Mouse (Mus musculus): ENCODE measurements around the gene Asxl1. TPM values are rescaled to one million over a fixed set of nuclear protein-coding genes. Genes with fewer than 3 reads are reported as not detected.
"Not testable (repeated sequence)": the region's sequence is repeated elsewhere in the genome, so short reads cannot be mapped to it uniquely, and the experiment has no call there.

Gene Asxl1
- total RNA-seq, 1 experiment from 2014 or later: 38.4 TPM

GRCm38 (mm10) chr2:153345071-153345453 is 567 bp upstream of the Asxl1 start:
- no peak for DNase-seq

GRCm38 (mm10) chr2:153346221-153347182 is 873 bp downstream of the Asxl1 start:
- DNase-seq: peak; percentile 76

GRCm38 (mm10) chr2:153347183-153347781 is 1.7 kb downstream of the Asxl1 start:
- no peak for DNase-seq

- DNase-seq: no peak
These were observed 2.6 kb downstream of the Asxl1 start for GRCm38 (mm10) chr2:153348100-153348831.

- DNase-seq: no peak
These were observed 5.0 kb downstream of the Asxl1 start for GRCm38 (mm10) chr2:153350552-153351181.

- DNase-seq: no peak
These were observed 9.0 kb downstream of the Asxl1 start for GRCm38 (mm10) chr2:153354648-153355047.

GRCm38 (mm10) chr2:153356784-153357183 is 11.2 kb downstream of the Asxl1 start:
- no peak for DNase-seq

GRCm38 (mm10) chr2:153361101-153361710 is 15.6 kb downstream of the Asxl1 start:
- no peak for DNase-seq

- not testable (repeated sequence) for DNase-seq
These were observed 18.9 kb downstream of the Asxl1 start for GRCm38 (mm10) chr2:153364531-153364930.

GRCm38 (mm10) chr2:153370871-153371270 is 25.2 kb downstream of the Asxl1 start:
- DNase-seq: no peak

GRCm38 (mm10) chr2:153375380-153375779 is 29.8 kb downstream of the Asxl1 start:
- DNase-seq: peak; percentile 3

GRCm38 (mm10) chr2:153380479-153380878 is 34.9 kb downstream of the Asxl1 start:
- no peak for DNase-seq

GRCm38 (mm10) chr2:153389831-153390230 is 44.2 kb downstream of the Asxl1 start:
- no peak for DNase-seq

- no peak for DNase-seq
These were observed 47.4 kb downstream of the Asxl1 start for GRCm38 (mm10) chr2:153393045-153393444.

- no peak for DNase-seq
These were observed 52.3 kb downstream of the Asxl1 start for GRCm38 (mm10) chr2:153397790-153398515.

- no peak for DNase-seq
These were observed 53.5 kb downstream of the Asxl1 start for GRCm38 (mm10) chr2:153399166-153399565.

GRCm38 (mm10) chr2:153404062-153404461 is 58.4 kb downstream of the Asxl1 start:
- no peak for DNase-seq

- no peak for DNase-seq
These were observed 59.3 kb downstream of the Asxl1 start for GRCm38 (mm10) chr2:153404882-153405281.

- no peak for DNase-seq
These were observed 61.3 kb downstream of the Asxl1 start for GRCm38 (mm10) chr2:153406882-153407281.

- DNase-seq: no peak
These were observed 63.3 kb downstream of the Asxl1 start for GRCm38 (mm10) chr2:153408971-153409370.

- no peak for DNase-seq
These were observed 65.9 kb downstream of the Asxl1 start for GRCm38 (mm10) chr2:153411557-153411956.

Measured in adrenal gland, postnatal 25 days (tissue).